Mouse (Mus musculus) olfactory bulb, adult 2 months (tissue): ENCODE results near the gene Hivep3.

Source experiments
- CTCF ChIP-seq: fragments of 200-500 bp; IDR thresholded peaks from 2 replicates; pipeline ENCODE4 v1.5.1; 2012; ENCODE audit warnings: low read depth, mild to moderate bottlenecking, low read length, moderate library complexity; ENCODE audit not compliant: insufficient read depth
- POLR2A ChIP-seq: fragments of 200-500 bp; IDR thresholded peaks from 2 replicates; pipeline ENCODE4 v1.6.1; 2012; ENCODE audit warnings: mild to moderate bottlenecking, low read depth, low read length, moderate library complexity; ENCODE audit not compliant: insufficient read depth

DNA sequence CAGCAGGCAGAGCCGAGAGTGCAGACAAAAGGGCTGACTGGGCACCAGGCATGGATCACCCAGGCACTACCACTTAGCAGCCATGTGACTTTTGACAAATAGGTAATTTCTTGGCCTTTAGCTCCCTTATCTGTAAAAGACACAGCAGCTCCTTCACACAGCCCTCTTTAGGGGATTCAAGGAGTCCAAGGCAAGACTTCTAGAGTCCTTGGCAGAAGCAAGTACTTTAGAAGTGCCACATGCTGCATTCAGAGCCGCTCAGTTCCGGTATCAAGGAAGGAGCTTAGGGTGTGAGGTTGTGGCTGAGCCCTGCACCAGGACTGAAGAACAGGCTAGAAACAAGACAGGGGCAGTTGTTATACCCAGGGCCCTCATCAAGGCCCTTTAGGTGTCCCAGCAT lies 257.3 kb downstream of the Hivep3 start:
- no peak for TF ChIP-seq CTCF
- TF ChIP-seq POLR2A = no peak
